Mouse (Mus musculus) embryonic facial prominence, embryonic 12.5 days (tissue): ENCODE data around the gene Olfr574. TPM values are rescaled to one million over a fixed set of nuclear protein-coding genes. Genes with fewer than 3 reads are reported as not detected.

Experiments
- ATAC-seq: fragments of 200-750 bp; cut with Nextera tagmentation; 2 replicates; pipeline ENCODE4 v1.8.0; 2017; ENCODE audit not compliant: insufficient number of reproducible peaks, insufficient read depth, low FRiP score, low TSS enrichment
- H3K27ac ChIP-seq: fragments of 300-500 bp; sonication (generic); 2 replicates; pipeline ENCODE4 v1.5.1; 2016; ENCODE audit warnings: mild to moderate bottlenecking
- H3K27me3 ChIP-seq: fragments of 300-500 bp; sonication (generic); 2 replicates; pipeline ENCODE4 v1.6.1; 2016; ENCODE audit warnings: mild to moderate bottlenecking, moderate library complexity
- H3K36me3 ChIP-seq: fragments of 300-500 bp; sonication (generic); 2 replicates; pipeline ENCODE4 v1.6.1; 2016; ENCODE audit warnings: mild to moderate bottlenecking
- H3K4me1 ChIP-seq: fragments of 300-500 bp; sonication (generic); 2 replicates; pipeline ENCODE4 v1.6.1; 2016
- H3K4me2 ChIP-seq: fragments of 300-500 bp; sonication (generic); replicated peaks from 2 replicates; pipeline ENCODE4 v1.6.1; 2016; ENCODE audit warnings: mild to moderate bottlenecking, moderate library complexity
- H3K4me3 ChIP-seq: fragments of 300-500 bp; sonication (generic); 2 replicates; pipeline ENCODE4 v1.5.1; 2016; ENCODE audit warnings: mild to moderate bottlenecking
- H3K9ac ChIP-seq: fragments of 300-500 bp; sonication (generic); 2 replicates; pipeline ENCODE4 v1.6.1; 2016; ENCODE audit warnings: mild to moderate bottlenecking, moderate library complexity
- H3K9me3 ChIP-seq: fragments of 300-500 bp; sonication (generic); 2 replicates; pipeline ENCODE4 v1.6.1; 2016; ENCODE audit warnings: mild to moderate bottlenecking, moderate library complexity
- WGBS: fragments of 180-500 bp; shearing (Covaris S2); methylation state at CpG from one replicate; pipeline ENCODE4 v1.1.7; 2016; 5-methylcytosine and 5-hydroxymethylcytosine counted together
- polyA plus RNA-seq: library from polyadenylated mRNA; unstranded; fragments of >200 nt; fragmentation: Nextera tagmentation; extraction: Ambion mirVana; gene quantifications from 2 replicates; pipeline ENCODE4 v1.2.1, GENCODE M21; 2016

The Olfr574 gene
- polyA plus RNA-seq, 1 experiment from 2014 or later, result not detected

GRCm38 (mm10) chr7:102962360-102962759, 14.1 kb downstream of the Olfr574 start, which contains the start of gene Olfr576:
Olfr576 (plus strand) TSS chr7:102962660.
- Histone ChIP-seq H3K9ac (no peak within 1 kb of the TSS), H3K9me3 (no peaks in the 10 kb centered on the region), H3K27me3 (no peaks in the 10 kb centered on the region), H3K4me1 (no peaks in the 10 kb centered on the region), H3K4me3 (no peak within 1 kb of the TSS), H3K36me3 (no peaks in the 10 kb centered on the region), H3K4me2 (no peak within 1 kb of the TSS), H3K27ac (no peak within 1 kb of the TSS)
- 38% methylated on average over 2 of the region's 2 CpGs for WGBS
- no peak for ATAC-seq

DNA sequence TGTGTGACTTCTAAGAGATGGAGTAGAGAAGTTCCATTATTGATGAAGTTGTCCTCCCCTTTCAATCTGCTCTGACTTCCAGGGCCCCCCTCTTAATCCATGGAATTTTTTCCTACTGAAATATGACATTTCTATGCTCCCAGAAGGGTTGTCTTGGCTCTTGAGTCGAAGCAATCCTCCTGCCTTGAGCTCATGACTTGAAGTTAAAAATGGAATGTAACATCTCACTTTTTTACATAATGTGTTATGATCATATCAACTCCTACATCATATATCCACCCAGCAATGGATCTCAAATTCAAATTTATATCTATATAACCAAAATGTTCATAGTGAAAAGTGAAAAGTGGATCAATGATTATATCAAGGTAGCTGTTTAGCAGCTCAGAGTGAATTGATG, 26.1 kb downstream of the Olfr574 start:
- Histone ChIP-seq H3K36me3 (no peaks in the 10 kb centered on the region), H3K27ac (no peak overlapping the region), H3K4me1 (no peaks in the 10 kb centered on the region), H3K4me2 (no peak overlapping the region), H3K9ac (no peak overlapping the region), H3K9me3 (no peaks in the 10 kb centered on the region), H3K4me3 (no peak overlapping the region), H3K27me3 (no peaks in the 10 kb centered on the region)
- 57% methylated on average over 1 of the region's 1 CpGs for WGBS
- no peak for ATAC-seq

DNA sequence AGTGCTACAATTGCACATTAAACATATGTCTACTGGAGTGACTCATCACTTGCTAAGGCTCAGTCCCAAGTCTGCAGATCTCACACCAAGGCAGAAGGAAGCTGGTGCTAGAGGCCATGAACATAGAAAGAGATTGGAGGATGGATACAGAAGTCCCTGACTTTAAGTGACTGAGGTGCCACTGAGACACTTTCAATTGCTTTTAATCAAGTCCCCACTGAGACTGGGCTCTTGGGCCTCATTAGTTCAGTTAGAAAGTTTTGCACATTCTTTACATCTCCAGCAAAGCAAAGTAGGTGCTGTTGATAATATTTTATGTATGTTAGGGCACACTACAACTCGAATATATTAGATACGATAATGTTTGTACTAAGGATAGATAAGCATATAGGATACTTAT, 27.6 kb downstream of the Olfr574 start, which contains the start of gene Olfr577:
Olfr577 (minus strand) TSS at position 101 of the 400 bp plus-strand sequence.
- no peaks in the 10 kb centered on the region for H3K36me3 ChIP-seq
- no peaks in the 10 kb centered on the region for H3K27me3 ChIP-seq
- H3K4me2 ChIP-seq, result no peak within 1 kb of the TSS
- ATAC-seq, result no peak
- 77% methylated on average over 2 of the region's 2 CpGs for WGBS
- H3K27ac ChIP-seq, result no peak within 1 kb of the TSS
- H3K9ac ChIP-seq, result no peak within 1 kb of the TSS
- H3K4me1 ChIP-seq, result no peaks in the 10 kb centered on the region
- no peaks in the 10 kb centered on the region for H3K9me3 ChIP-seq
- H3K4me3 ChIP-seq, result no peak within 1 kb of the TSS

DNA sequence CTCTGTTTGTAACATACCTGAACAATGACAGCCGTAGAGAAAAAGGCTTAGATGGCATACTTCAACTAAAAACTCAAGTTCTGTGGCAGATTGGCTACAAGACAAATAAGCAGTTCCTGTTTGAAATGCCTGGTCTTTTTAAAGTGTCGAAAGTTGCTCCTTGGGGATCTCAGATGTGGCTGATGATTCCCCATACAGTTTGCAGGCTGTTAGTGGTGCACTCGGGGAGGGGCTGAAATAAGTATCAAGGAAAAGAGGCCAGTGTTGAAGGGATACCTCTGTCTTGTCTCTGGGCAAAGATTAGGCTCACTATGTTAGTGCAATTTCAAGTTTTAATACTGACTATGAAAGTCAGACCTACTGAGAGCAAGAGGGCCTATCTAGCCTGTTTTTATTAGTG, 41.0 kb downstream of the Olfr574 start, which contains the start of gene Olfr578:
Olfr578 (minus strand) TSS at position 101 of the 400 bp plus-strand sequence.
- Histone ChIP-seq H3K4me3 (no peak within 1 kb of the TSS), H3K27ac (no peak within 1 kb of the TSS), H3K4me2 (no peak within 1 kb of the TSS), H3K9ac (no peak within 1 kb of the TSS), H3K27me3 (no peaks in the 10 kb centered on the region), H3K9me3 (no peaks in the 10 kb centered on the region), H3K36me3 (no peaks in the 10 kb centered on the region), H3K4me1 (no peaks in the 10 kb centered on the region)
- ATAC-seq, result no peak
- 64% methylated on average over 3 of the region's 3 CpGs for WGBS

Other genes with a start within 250 kb of the Olfr574 start
- gene Olfr558, start 246.3 kb upstream of the Olfr574 start, polyA plus RNA-seq, result 0.55 and 0.98 TPM in 2 replicates
- not detected in 2 replicates for gene Olfr33, start 229.4 kb upstream of the Olfr574 start, polyA plus RNA-seq
- not detected in 2 replicates for gene Olfr559, start 221.0 kb upstream of the Olfr574 start, polyA plus RNA-seq
- gene Olfr560, start 189.1 kb upstream of the Olfr574 start, polyA plus RNA-seq, result not detected in 2 replicates
- gene Olfr78, start 189.0 kb upstream of the Olfr574 start, polyA plus RNA-seq, result 0.18 and 0.19 TPM in 2 replicates
- not detected in 2 replicates for gene Olfr561, start 177.2 kb upstream of the Olfr574 start, polyA plus RNA-seq
- not detected in 2 replicates for gene Olfr564, start 145.0 kb upstream of the Olfr574 start, polyA plus RNA-seq
- gene Olfr566, start 89.7 kb upstream of the Olfr574 start, polyA plus RNA-seq, result not detected in 2 replicates
- not detected in 2 replicates for gene Olfr568, start 71.3 kb upstream of the Olfr574 start, polyA plus RNA-seq
- gene Olfr569, start 57.6 kb upstream of the Olfr574 start, polyA plus RNA-seq, result not detected in 2 replicates
- not detected in 2 replicates for gene Olfr570, start 53.9 kb upstream of the Olfr574 start, polyA plus RNA-seq
- 0.06 and 0.23 TPM in 2 replicates for gene Olfr571, start 30.9 kb upstream of the Olfr574 start, polyA plus RNA-seq
- gene Olfr572, start 24.1 kb upstream of the Olfr574 start, polyA plus RNA-seq, result not detected in 2 replicates
- not detected in 2 replicates for gene Olfr573-ps1, start 5.9 kb upstream of the Olfr574 start, polyA plus RNA-seq
- gene Olfr575, start 10.3 kb downstream of the Olfr574 start, polyA plus RNA-seq, result not detected in 2 replicates
- gene Olfr576, start 14.2 kb downstream of the Olfr574 start, polyA plus RNA-seq, result not detected in 2 replicates
- not detected in 2 replicates for gene Olfr577, start 27.5 kb downstream of the Olfr574 start, polyA plus RNA-seq
- not detected in 2 replicates for gene Olfr578, start 40.9 kb downstream of the Olfr574 start, polyA plus RNA-seq
- gene Olfr582, start 89.6 kb downstream of the Olfr574 start, polyA plus RNA-seq, result not detected in 2 replicates
- not detected in 2 replicates for gene Olfr583, start 102.8 kb downstream of the Olfr574 start, polyA plus RNA-seq
- not detected in 2 replicates for gene Olfr584, start 133.4 kb downstream of the Olfr574 start, polyA plus RNA-seq
- gene Olfr585, start 149.3 kb downstream of the Olfr574 start, polyA plus RNA-seq, result not detected in 2 replicates
- gene Olfr586, start 177.2 kb downstream of the Olfr574 start, polyA plus RNA-seq, result not detected in 2 replicates
- not detected in 2 replicates for gene Olfr588-ps1, start 192.4 kb downstream of the Olfr574 start, polyA plus RNA-seq
- not detected in 2 replicates for gene Olfr589, start 207.9 kb downstream of the Olfr574 start, polyA plus RNA-seq
- not detected in 2 replicates for gene Olfr591, start 229.9 kb downstream of the Olfr574 start, polyA plus RNA-seq
- not detected in 2 replicates for gene Olfr592, start 236.3 kb downstream of the Olfr574 start, polyA plus RNA-seq